ENCODE assay signal across 7 mouse cellular contexts in genomic region chr7:25076296-25076662, GRCm38 (mm10). TPM values are rescaled to one million over a fixed set of nuclear protein-coding genes. Genes with fewer than 3 reads are reported as not detected.
DNase-seq lines count a peak whose midpoint lies in the region; ATAC-seq and TF ChIP-seq lines count a peak whose summit lies in the region.

No protein-coding gene starts in this region.

- no peak for TF ChIP-seq POLR2A in small intestine, adult 2 months (IDR thresholded peaks at IDR 0.05; ENCODE audit: low read depth, low read length)

- no peak for ATAC-seq in lung, postnatal 0 days
- ATAC-seq in forebrain, embryonic 11.5 days (replicated peaks; ENCODE audit: low FRiP score) = no peak
- ATAC-seq in limb, embryonic 11.5 days (ENCODE audit: insufficient number of reproducible peaks, low FRiP score, low TSS enrichment, low read depth) = no peak

- peaks cover 12% of the 10 kb centered on the region; the same call in 1 of the 2 replicates for H3K4me1 ChIP-seq in lung, postnatal 0 days (ENCODE audit: insufficient read depth, low read depth, low read length)
- H3K4me1 ChIP-seq in forebrain, embryonic 11.5 days (replicated peaks; ENCODE audit: control insufficient read depth, insufficient read depth, low read length) = peaks cover 25% of the 10 kb centered on the region
- H3K4me1 ChIP-seq in limb, embryonic 11.5 days (ENCODE audit: control insufficient read depth, insufficient read depth, low read length) = peaks cover 7% of the 10 kb centered on the region
- H3K4me1 ChIP-seq in small intestine, adult 2 months (ENCODE audit: control insufficient read depth, insufficient read depth, insufficient read length, low read length) = peaks cover 8% of the 10 kb centered on the region

- no peak for TF ChIP-seq CTCF in lung, postnatal 0 days (IDR thresholded peaks at IDR 0.05)
- no peak for TF ChIP-seq CTCF in small intestine, adult 2 months (IDR thresholded peaks at IDR 0.05; ENCODE audit: extremely low read depth, insufficient read length, insufficient replicate concordance, low read depth, low read length)

- peak overlapping the region; percentile 94 for H3K27ac ChIP-seq in lung, postnatal 0 days (ENCODE audit: low read length)
- H3K27ac ChIP-seq in forebrain, embryonic 11.5 days (ENCODE audit: low read depth, low read length) = peak overlapping the region; percentile 87
- peak overlapping the region; percentile 81 for H3K27ac ChIP-seq in limb, embryonic 11.5 days (replicated peaks; ENCODE audit: low read depth, low read length)
- peak overlapping the region; percentile 86 for H3K27ac ChIP-seq in small intestine, adult 2 months (ENCODE audit: insufficient read depth, low read depth, low read length)

- WGBS in lung, postnatal 0 days = 18% methylated on average over 7 of the region's 7 CpGs
- 23% methylated on average over 7 of the region's 7 CpGs for WGBS in forebrain, embryonic 11.5 days
- 23% methylated on average over 7 of the region's 7 CpGs for WGBS in limb, embryonic 11.5 days
- WGBS in small intestine, adult 2 months = 12% methylated on average over 7 of the region's 7 CpGs

- H3K27me3 ChIP-seq in lung, postnatal 0 days (replicated peaks; ENCODE audit: insufficient read depth, low read length) = no peaks in the 10 kb centered on the region
- H3K27me3 ChIP-seq in forebrain, embryonic 11.5 days (ENCODE audit: control insufficient read depth, insufficient read depth, low read length) = no peaks in the 10 kb centered on the region
- H3K27me3 ChIP-seq in limb, embryonic 11.5 days (ENCODE audit: control insufficient read depth, insufficient read depth, low read length) = no peaks in the 10 kb centered on the region
- H3K27me3 ChIP-seq in small intestine, adult 2 months (ENCODE audit: control insufficient read depth, insufficient read depth, low read length) = 0 out of 2 replicates have a peak, but pooled peaks cover 2% of the 10 kb centered on the region

- H3K4me2 ChIP-seq in lung, postnatal 0 days (replicated peaks; ENCODE audit: low read depth, low read length) = peak overlapping the region; percentile 60
- H3K4me2 ChIP-seq in forebrain, embryonic 11.5 days (ENCODE audit: low read depth, low read length, severe bottlenecking) = peak overlapping the region; percentile 63
- H3K4me2 ChIP-seq in limb, embryonic 11.5 days (ENCODE audit: low read depth, severe bottlenecking) = peak overlapping the region; percentile 62

- no peaks in the 10 kb centered on the region for H3K9me3 ChIP-seq in lung, postnatal 0 days (ENCODE audit: low read length)
- no peaks in the 10 kb centered on the region for H3K9me3 ChIP-seq in forebrain, embryonic 11.5 days (ENCODE audit: control insufficient read depth, low read length)
- no peaks in the 10 kb centered on the region; the same call in 1 of the 2 replicates for H3K9me3 ChIP-seq in limb, embryonic 11.5 days (ENCODE audit: control insufficient read depth, low read length)

- no peak for TF ChIP-seq EP300 in lung, postnatal 0 days (IDR thresholded peaks at IDR 0.05)

- peak overlapping the region; percentile 43 for H3K9ac ChIP-seq in lung, postnatal 0 days (replicated peaks; ENCODE audit: low read depth)
- H3K9ac ChIP-seq in forebrain, embryonic 11.5 days (ENCODE audit: low read length) = peak overlapping the region; percentile 59
- H3K9ac ChIP-seq in limb, embryonic 11.5 days (ENCODE audit: low read length) = peak overlapping the region; percentile 44

- peak overlapping the region; percentile 96 for H3K4me3 ChIP-seq in lung, postnatal 0 days (ENCODE audit: low read depth, low read length)
- H3K4me3 ChIP-seq in forebrain, embryonic 11.5 days (ENCODE audit: low read depth, low read length) = peak overlapping the region; percentile 94
- peak overlapping the region; percentile 86 for H3K4me3 ChIP-seq in limb, embryonic 11.5 days (ENCODE audit: low read depth, low read length)
- peak overlapping the region; percentile 65 for H3K4me3 ChIP-seq in small intestine, adult 2 months (ENCODE audit: low read depth, low read length)

- peaks cover 4% of the 10 kb centered on the region for H3K36me3 ChIP-seq in lung, postnatal 0 days (ENCODE audit: insufficient read depth, low read length)
- H3K36me3 ChIP-seq in forebrain, embryonic 11.5 days (ENCODE audit: control insufficient read depth, insufficient read depth, low read length) = peaks cover 4% of the 10 kb centered on the region
- H3K36me3 ChIP-seq in limb, embryonic 11.5 days (ENCODE audit: control insufficient read depth, insufficient read depth, low read length) = peaks cover 18% of the 10 kb centered on the region
- H3K36me3 ChIP-seq in small intestine, adult 2 months (ENCODE audit: control insufficient read depth, insufficient read depth, low read length) = peaks cover 17% of the 10 kb centered on the region

- DNase-seq in lung, postnatal 0 days (ENCODE audit: low spot score) = no peak
- no peak for DNase-seq in lung, postnatal 25 days (ENCODE audit: low spot score)
- DNase-seq in forebrain, embryonic 11.5 days (ENCODE audit: low spot score) = no peak
- DNase-seq in limb, embryonic 11.5 days (ENCODE audit: low spot score) = no peak
- DNase-seq in left cerebral cortex, adult 9 months (ENCODE audit: low spot score in 2 of 2) = no peak
- no peak for DNase-seq in ovary, postnatal 10 days (ENCODE audit: low spot score)

RNA-seq across cellular contexts. Expression of gene Zfp574, which starts 3.9 kb away (rescaled TPM):
- polyA plus RNA-seq in lung, postnatal 0 days (2015; fragmentation: Nextera tagmentation; extraction: Ambion mirVana) = 19.8 and 20.1 TPM in 2 replicates
- polyA plus RNA-seq in forebrain, embryonic 11.5 days (2014; fragmentation: Nextera tagmentation; extraction: Ambion mirVana) = 34.3 and 38.3 TPM in 2 replicates
- 28.1 and 30.1 TPM in 2 replicates for polyA plus RNA-seq in limb, embryonic 11.5 days (2014; fragmentation: Nextera tagmentation; extraction: Ambion mirVana)
- polyA plus RNA-seq in small intestine, adult 2 months (2012; rRNA removed) = 17.4 and 37.9 TPM in 2 replicates

RNA-seq across cellular contexts. Expression of gene Grik5, which starts 4.1 kb away (rescaled TPM):
- 1.9 and 2.9 TPM in 2 replicates for polyA plus RNA-seq in lung, postnatal 0 days (2015; fragmentation: Nextera tagmentation; extraction: Ambion mirVana)
- polyA plus RNA-seq in forebrain, embryonic 11.5 days (2014; fragmentation: Nextera tagmentation; extraction: Ambion mirVana) = 13.6 and 14.0 TPM in 2 replicates
- 9.7 and 10.0 TPM in 2 replicates for polyA plus RNA-seq in limb, embryonic 11.5 days (2014; fragmentation: Nextera tagmentation; extraction: Ambion mirVana)
- 11.2 and 17.7 TPM in 2 replicates for polyA plus RNA-seq in small intestine, adult 2 months (2012; rRNA removed)
